Comparison of ENCODE assay signal across 22 mouse cellular contexts in genomic region chr11:46097062-46097461, GRCm38 (mm10). TPM values are rescaled to one million over a fixed set of nuclear protein-coding genes. Genes with fewer than 3 reads are reported as not detected.
A peak's percentile ranks its signal among the peaks of the same experiment; 100 is the strongest.
DNase-seq lines count a peak whose midpoint lies in the region; ATAC-seq and TF ChIP-seq lines count a peak whose summit lies in the region.
"Had no signal": no experiment of that assay in that cellular context is flagged by ENCODE, and none has a peak within 500 bp of the region (broad histone marks: within the 10 kb centered on the region; RNA-seq: fewer than 3 reads in every experiment).

No protein-coding gene starts in this region.

- intact Hi-C loops in heart, adult 2 months (cut with DNase I): no loop called here

- no peak overlapping the region for H3K4me2 ChIP-seq in heart, embryonic 11.5 days
- no peak overlapping the region for H3K4me2 ChIP-seq in hindbrain, postnatal 0 days (ENCODE audit: low read depth, low read length)
- H3K4me2 ChIP-seq in midbrain, embryonic 13.5 days (replicated peaks): no peak overlapping the region
- H3K4me2 ChIP-seq: embryonic facial prominence, embryonic 12.5 days; forebrain, embryonic 13.5 days; limb, embryonic 13.5 days had no signal

- peaks cover 17% of the 10 kb centered on the region for H3K4me1 ChIP-seq in heart, adult 2 months (ENCODE audit: control insufficient read depth, insufficient read depth, low read length)
- peaks cover 14% of the 10 kb centered on the region for H3K4me1 ChIP-seq in heart, embryonic 11.5 days (ENCODE audit: control insufficient read depth, insufficient read depth, low read length)
- 0 out of 2 replicates have a peak, but pooled peaks cover 1% of the 10 kb centered on the region for H3K4me1 ChIP-seq in hindbrain, postnatal 0 days (ENCODE audit: insufficient read depth, low read length)
- peaks cover 6% of the 10 kb centered on the region for H3K4me1 ChIP-seq in hindbrain, embryonic 10.5 days (replicated peaks)
- H3K4me1 ChIP-seq in cerebellum, adult 2 months (ENCODE audit: control insufficient read depth, insufficient read depth, low read length): peaks cover 22% of the 10 kb centered on the region
- no peaks in the 10 kb centered on the region for H3K4me1 ChIP-seq in midbrain, embryonic 13.5 days (replicated peaks)
- H3K4me1 ChIP-seq: embryonic facial prominence, embryonic 12.5 days; forebrain, embryonic 13.5 days had no signal

- H3K9ac ChIP-seq in heart, adult 2 months (ENCODE audit: low read depth, low read length): no peak overlapping the region
- no peak overlapping the region for H3K9ac ChIP-seq in heart, embryonic 11.5 days (ENCODE audit: low read depth, low read length)
- H3K9ac ChIP-seq in hindbrain, postnatal 0 days (replicated peaks; ENCODE audit: low read length): no peak overlapping the region
- H3K9ac ChIP-seq in midbrain, embryonic 13.5 days (replicated peaks): no peak overlapping the region
- H3K9ac ChIP-seq: embryonic facial prominence, embryonic 12.5 days; forebrain, embryonic 13.5 days; limb, embryonic 13.5 days; liver, embryonic 14.5 days had no signal

- TF ChIP-seq CTCF in heart, adult 2 months (IDR thresholded peaks at IDR 0.05): no peak
- TF ChIP-seq CTCF in hindbrain, postnatal 0 days (IDR thresholded peaks at IDR 0.05; ENCODE audit: low read depth): no peak
- TF ChIP-seq CTCF in cerebellum, adult 2 months (IDR thresholded peaks at IDR 0.05; ENCODE audit: borderline replicate concordance, insufficient read depth, low read depth, low read length): no peak

- H3K36me3 ChIP-seq in heart, adult 2 months (ENCODE audit: control insufficient read depth, insufficient read depth, low read length): peaks cover 9% of the 10 kb centered on the region; the same call in 1 of the 2 replicates
- peaks cover 40% of the 10 kb centered on the region for H3K36me3 ChIP-seq in heart, embryonic 11.5 days (ENCODE audit: control insufficient read depth, insufficient read depth, low read length)
- peaks cover 11% of the 10 kb centered on the region; the same call in 1 of the 2 replicates for H3K36me3 ChIP-seq in hindbrain, postnatal 0 days (ENCODE audit: insufficient read depth, low read length)
- peaks cover 41% of the 10 kb centered on the region for H3K36me3 ChIP-seq in hindbrain, embryonic 10.5 days
- H3K36me3 ChIP-seq in midbrain, embryonic 13.5 days: peaks cover 41% of the 10 kb centered on the region

- H3K27me3 ChIP-seq in heart, adult 2 months (ENCODE audit: control insufficient read depth, insufficient read depth, low read length): no peaks in the 10 kb centered on the region
- no peaks in the 10 kb centered on the region for H3K27me3 ChIP-seq in heart, embryonic 11.5 days (ENCODE audit: control insufficient read depth, insufficient read depth, low read length)
- H3K27me3 ChIP-seq in hindbrain, postnatal 0 days (ENCODE audit: insufficient read depth, low read length): no peaks in the 10 kb centered on the region
- H3K27me3 ChIP-seq in hindbrain, embryonic 10.5 days (ENCODE audit: insufficient read depth, poor library complexity, severe bottlenecking): no peaks in the 10 kb centered on the region
- H3K27me3 ChIP-seq in cerebellum, adult 2 months (ENCODE audit: control insufficient read depth, insufficient read depth, low read length): no peaks in the 10 kb centered on the region; the same call in 1 of the 2 replicates
- no peaks in the 10 kb centered on the region for H3K27me3 ChIP-seq in midbrain, embryonic 13.5 days
- H3K27me3 ChIP-seq: CH12.LX; embryonic facial prominence, embryonic 12.5 days; forebrain, embryonic 13.5 days; limb, embryonic 13.5 days had no signal

- no peak for TF ChIP-seq EP300 in heart, adult 2 months (IDR thresholded peaks at IDR 0.05; ENCODE audit: insufficient read depth, low read depth, low read length)

- no peak for TF ChIP-seq POLR2A in heart, adult 2 months (IDR thresholded peaks at IDR 0.05; ENCODE audit: insufficient read depth, low read depth, low read length)
- no peak for TF ChIP-seq POLR2A in cerebellum, adult 2 months (IDR thresholded peaks at IDR 0.05; ENCODE audit: borderline replicate concordance, insufficient read depth, low read length)

- H3K4me3 ChIP-seq in heart, adult 2 months: no peak overlapping the region
- no peak overlapping the region for H3K4me3 ChIP-seq in heart, embryonic 11.5 days (ENCODE audit: low read depth, low read length)
- H3K4me3 ChIP-seq in hindbrain, postnatal 0 days (ENCODE audit: low read length): no peak overlapping the region
- no peak overlapping the region for H3K4me3 ChIP-seq in hindbrain, embryonic 10.5 days
- H3K4me3 ChIP-seq in cerebellum, adult 2 months (replicated peaks; ENCODE audit: insufficient read depth, low read depth, low read length): no peak overlapping the region
- no peak overlapping the region for H3K4me3 ChIP-seq in midbrain, embryonic 13.5 days (replicated peaks)
- H3K4me3 ChIP-seq: embryonic facial prominence, embryonic 12.5 days; erythroblast, embryonic 14.5 days; forebrain, embryonic 13.5 days; limb, embryonic 13.5 days; myocyte had no signal

- WGBS in heart, adult 2 months: 50% methylated on average over 3 of the region's 3 CpGs
- 53% methylated on average over 3 of the region's 3 CpGs for WGBS in heart, embryonic 11.5 days (ENCODE audit: insufficient replicate concordance)
- WGBS in hindbrain, postnatal 0 days: 67% methylated on average over 3 of the region's 3 CpGs
- 93% methylated on average over 3 of the region's 3 CpGs for WGBS in hindbrain, embryonic 10.5 days
- WGBS in cerebellum, adult 2 months: 8% methylated on average over 3 of the region's 3 CpGs
- 93% methylated on average over 3 of the region's 3 CpGs for WGBS in midbrain, embryonic 13.5 days

- peak overlapping the region; percentile 58 for H3K27ac ChIP-seq in heart, adult 2 months
- no peak overlapping the region for H3K27ac ChIP-seq in heart, embryonic 11.5 days (ENCODE audit: low read depth, low read length)
- H3K27ac ChIP-seq in hindbrain, postnatal 0 days: no peak overlapping the region
- H3K27ac ChIP-seq in hindbrain, embryonic 10.5 days: no peak overlapping the region
- H3K27ac ChIP-seq in cerebellum, adult 2 months (ENCODE audit: insufficient read depth, low read length): peak overlapping the region; percentile 4; the same call in 1 of the 2 replicates
- no peak overlapping the region for H3K27ac ChIP-seq in midbrain, embryonic 13.5 days
- H3K27ac ChIP-seq: embryonic facial prominence, embryonic 12.5 days; forebrain, embryonic 13.5 days; kidney, postnatal 0 days; limb, embryonic 13.5 days; liver, embryonic 14.5 days had no signal

- no peaks in the 10 kb centered on the region for H3K9me3 ChIP-seq in heart, embryonic 11.5 days (replicated peaks; ENCODE audit: control insufficient read depth, low read length)
- no peaks in the 10 kb centered on the region for H3K9me3 ChIP-seq in hindbrain, postnatal 0 days (ENCODE audit: low read length)
- no peaks in the 10 kb centered on the region for H3K9me3 ChIP-seq in hindbrain, embryonic 10.5 days
- no peaks in the 10 kb centered on the region for H3K9me3 ChIP-seq in midbrain, embryonic 13.5 days
- H3K9me3 ChIP-seq: embryonic facial prominence, embryonic 12.5 days; forebrain, embryonic 13.5 days; limb, embryonic 13.5 days had no signal

- no peaks in the 10 kb centered on the region; the same call in 1 of the 2 replicates for H3K79me2 ChIP-seq in heart, adult 2 months (replicated peaks; ENCODE audit: control insufficient read depth, insufficient read depth, low read length)

- no peak for ATAC-seq in heart, embryonic 11.5 days (replicated peaks; ENCODE audit: insufficient number of reproducible peaks, low FRiP score, low TSS enrichment)
- no peak for ATAC-seq in hindbrain, postnatal 0 days
- no peak for ATAC-seq in midbrain, embryonic 13.5 days
- ATAC-seq: forebrain, embryonic 13.5 days; lung, postnatal 0 days had no signal

- DNase-seq in heart, adult 2 months: no peak
- DNase-seq in hindbrain, postnatal 0 days (ENCODE audit: low spot score): peak; percentile 45
- DNase-seq in hindbrain, embryonic 10.5 days (ENCODE audit: low spot score): no peak
- peak; percentile 47 to 72 for DNase-seq in cerebellum, adult 2 months
- peak; percentile 41 to 55 for DNase-seq in cerebellum, postnatal 36 days
- DNase-seq: adrenal gland, postnatal 25 days; gastrocnemius, postnatal 36 days; kidney, adult 18-20 months; midbrain, embryonic 14.5 days; spleen, adult 18-20 months; thymus, postnatal 36 days had no signal

RNA-seq across cellular contexts. Expression of gene Adam19, which starts 41.3 kb away (rescaled TPM):
- total RNA-seq in heart, adult 2 months (2021): 10 to 100 TPM; 21.9 to 63.9 TPM
- polyA plus RNA-seq in heart, adult 2 months (2012; rRNA removed): 17.7 and 32.1 TPM in 2 replicates
- polyA plus RNA-seq in heart, embryonic 11.5 days (2014; fragmentation: Nextera tagmentation; extraction: Ambion mirVana): 24.4 and 31.7 TPM in 2 replicates
- 18.5 and 19.1 TPM in 2 replicates for total RNA-seq in hindbrain, postnatal 0 days (2014; rRNA removed)
- polyA plus RNA-seq in hindbrain, postnatal 0 days (2015; fragmentation: Nextera tagmentation; extraction: Ambion mirVana): 5.6 and 5.8 TPM in 2 replicates
- polyA plus RNA-seq in hindbrain, embryonic 10.5 days (2016; fragmentation: Nextera tagmentation; extraction: Ambion mirVana): 12.9 and 14.0 TPM in 2 replicates
- 9.8 and 11.4 TPM in 2 replicates for polyA plus RNA-seq in cerebellum, adult 2 months (2012; rRNA removed)
- 8.8 and 10.5 TPM in 2 replicates for polyA plus RNA-seq in midbrain, embryonic 13.5 days (2015; fragmentation: Nextera tagmentation; extraction: Ambion mirVana)

RNA-seq across cellular contexts. Expression of gene Gm12166, which starts 44.9 kb away (rescaled TPM):
- 1 to 10 TPM; 1.2 to 1.6 TPM for total RNA-seq in heart, adult 2 months (2021)
- 4.4 and 4.6 TPM in 2 replicates for polyA plus RNA-seq in heart, adult 2 months (2012; rRNA removed)
- 2.4 and 9.0 TPM in 2 replicates for polyA plus RNA-seq in heart, embryonic 11.5 days (2014; fragmentation: Nextera tagmentation; extraction: Ambion mirVana)
- 6.5 and 10.6 TPM in 2 replicates for total RNA-seq in hindbrain, postnatal 0 days (2014; rRNA removed)
- 8.2 and 8.3 TPM in 2 replicates for polyA plus RNA-seq in hindbrain, postnatal 0 days (2015; fragmentation: Nextera tagmentation; extraction: Ambion mirVana)
- 2.6 and 4.0 TPM in 2 replicates for polyA plus RNA-seq in hindbrain, embryonic 10.5 days (2016; fragmentation: Nextera tagmentation; extraction: Ambion mirVana)
- polyA plus RNA-seq in cerebellum, adult 2 months (2012; rRNA removed): 7.3 and 9.0 TPM in 2 replicates
- 6.1 and 7.1 TPM in 2 replicates for polyA plus RNA-seq in midbrain, embryonic 13.5 days (2015; fragmentation: Nextera tagmentation; extraction: Ambion mirVana)

Comparison
In these comparisons a context has a peak if more than half of its experiments do, and no peak if none do; other contexts are left out.
1. DNase-seq: peak in hindbrain, postnatal 0 days (single experiment), cerebellum, adult 2 months (2 of 2) and cerebellum, postnatal 36 days (2 of 2); none in heart, adult 2 months (0 of 2) and hindbrain, embryonic 10.5 days (single experiment).
2. H3K27ac ChIP-seq: peak in heart, adult 2 months (single experiment) and cerebellum, adult 2 months (single experiment); none in heart, embryonic 11.5 days (single experiment), hindbrain, postnatal 0 days (single experiment), hindbrain, embryonic 10.5 days (single experiment) and midbrain, embryonic 13.5 days (single experiment).